ENCODE assay signal across 9 mouse cellular contexts in the genomic region with DNA sequence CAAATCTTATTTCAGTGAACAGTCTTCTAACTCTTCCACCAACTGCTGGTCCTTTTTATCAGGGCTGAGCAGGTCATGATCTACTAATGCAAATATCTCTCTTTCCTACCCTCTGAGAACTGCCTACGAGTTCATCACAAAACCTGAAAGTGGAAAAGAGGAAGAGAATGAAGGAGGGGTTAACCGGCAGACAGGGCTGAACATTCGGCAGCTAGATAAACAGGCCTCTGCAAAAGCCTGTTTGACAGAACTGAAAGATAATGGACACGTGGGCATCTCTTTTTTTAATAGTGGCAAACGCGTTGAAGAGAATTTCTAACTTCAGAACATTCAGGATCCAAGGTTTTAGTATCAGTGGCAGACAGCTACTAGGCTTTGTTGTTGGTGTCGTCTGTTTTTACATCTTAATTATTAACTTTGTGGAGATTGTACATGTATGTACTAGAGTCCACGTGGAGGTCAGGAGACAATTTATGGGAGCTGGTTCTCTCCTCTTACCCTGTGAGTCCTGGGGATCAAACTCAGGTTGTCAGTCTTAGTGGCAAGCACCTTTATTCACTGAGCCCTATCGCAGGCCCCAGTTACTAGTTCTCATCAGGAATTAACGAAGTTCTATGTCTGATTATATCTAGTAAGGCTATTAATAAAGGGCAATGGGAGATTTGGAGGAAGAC. TPM values are rescaled to one million over a fixed set of nuclear protein-coding genes. Genes with fewer than 3 reads are reported as not detected.
DNase-seq lines count a peak whose midpoint lies in the region; ATAC-seq and TF ChIP-seq lines count a peak whose summit lies in the region.
"Had no signal": no experiment of that assay in that cellular context is flagged by ENCODE, and none has a peak within 500 bp of the region (broad histone marks: within the 10 kb centered on the region; RNA-seq: fewer than 3 reads in every experiment).

No protein-coding gene starts in this region.

- 84% methylated on average over 10 of the region's 10 CpGs for WGBS in forebrain, embryonic 16.5 days
- 17% methylated on average over 10 of the region's 10 CpGs for WGBS in macrophage (ENCODE audit: missing documents)
- 52% methylated on average over 10 of the region's 10 CpGs for WGBS in lung, postnatal 0 days

- TF ChIP-seq EP300 in lung, postnatal 0 days (IDR thresholded peaks at IDR 0.05), result no peak

- no peak overlapping the region for H3K9ac ChIP-seq in forebrain, embryonic 16.5 days (replicated peaks; ENCODE audit: low read depth, low read length)
- no peak overlapping the region for H3K9ac ChIP-seq in lung, postnatal 0 days (replicated peaks; ENCODE audit: low read depth)

- peaks cover 71% of the 10 kb centered on the region for H3K79me2 ChIP-seq in macrophage (ENCODE audit: inconsistent target)

- H3K36me3 ChIP-seq in forebrain, embryonic 16.5 days (ENCODE audit: control insufficient read depth, insufficient read depth), result no peaks in the 10 kb centered on the region
- H3K36me3 ChIP-seq in macrophage (ENCODE audit: inconsistent target), result no peaks in the 10 kb centered on the region
- H3K36me3 ChIP-seq in lung, postnatal 0 days (ENCODE audit: insufficient read depth, low read length), result no peaks in the 10 kb centered on the region

- ATAC-seq in forebrain, embryonic 16.5 days, result no peak
- no peak for ATAC-seq in lung, postnatal 0 days

- H3K4me1 ChIP-seq in forebrain, embryonic 16.5 days (replicated peaks; ENCODE audit: control insufficient read depth, insufficient read depth, low read length), result peaks cover 13% of the 10 kb centered on the region
- H3K4me1 ChIP-seq in lung, postnatal 0 days (ENCODE audit: insufficient read depth, low read depth, low read length), result 0 out of 2 replicates have a peak, but pooled peaks cover 4% of the 10 kb centered on the region

- no peak for TF ChIP-seq CTCF in lung, postnatal 0 days (IDR thresholded peaks at IDR 0.05)

- H3K4me3 ChIP-seq in forebrain, embryonic 16.5 days (replicated peaks; ENCODE audit: low read length), result no peak overlapping the region
- no peak overlapping the region; the same call in 1 of the 2 replicates for H3K4me3 ChIP-seq in macrophage (ENCODE audit: inconsistent target)
- no peak overlapping the region for H3K4me3 ChIP-seq in lung, postnatal 0 days (ENCODE audit: low read depth, low read length)

- peak; percentile 59 for DNase-seq in heart, adult 11 months
- no peak for DNase-seq in heart, postnatal 10 days
- DNase-seq in A20 (ENCODE audit: low read depth, low spot score), result peak; percentile 90
- DNase-seq in thymus, postnatal 25 days, result no peak
- DNase-seq in right cerebral cortex, postnatal 10 days (ENCODE audit: low spot score in 2 of 2), result no peak
- no peak for DNase-seq in lung, postnatal 0 days (ENCODE audit: low spot score)
- DNase-seq: thymus, postnatal 14 days had no signal

- H3K27ac ChIP-seq in forebrain, embryonic 16.5 days (ENCODE audit: low read length), result no peak overlapping the region
- H3K27ac ChIP-seq in macrophage, result peak overlapping the region; percentile 46
- H3K27ac ChIP-seq in lung, postnatal 0 days (ENCODE audit: low read length), result no peak overlapping the region

- H3K27me3 ChIP-seq in forebrain, embryonic 16.5 days (replicated peaks; ENCODE audit: control insufficient read depth, insufficient read depth, low read length), result no peaks in the 10 kb centered on the region
- H3K27me3 ChIP-seq in lung, postnatal 0 days (replicated peaks; ENCODE audit: insufficient read depth, low read length), result no peaks in the 10 kb centered on the region

- intact Hi-C loops in heart, postnatal 10 days (cut with DNase I), result no loop called here

- no peaks in the 10 kb centered on the region for H3K9me3 ChIP-seq in forebrain, embryonic 16.5 days (ENCODE audit: control insufficient read depth, low read length)
- H3K9me3 ChIP-seq in lung, postnatal 0 days (ENCODE audit: low read length), result no peaks in the 10 kb centered on the region

- peak overlapping the region; percentile 18; the same call in 1 of the 2 replicates for H3K4me2 ChIP-seq in forebrain, embryonic 16.5 days (ENCODE audit: low read length)
- no peak overlapping the region; the same call in 1 of the 2 replicates for H3K4me2 ChIP-seq in lung, postnatal 0 days (replicated peaks; ENCODE audit: low read depth, low read length)

RNA-seq across cellular contexts. Expression of a gene that starts 2.3 kb away (rescaled TPM):
- total RNA-seq in heart, postnatal 10 days (2021), result 10 to 100 TPM; 29.9 to 32.8 TPM
- polyA plus RNA-seq in forebrain, embryonic 16.5 days (2015; fragmentation: Nextera tagmentation; extraction: Ambion mirVana), result 34.4 and 36.8 TPM in 2 replicates
- total RNA-seq in macrophage (2018; cell fraction: chromatin; rRNA removed), result 100 to 1,000 TPM in 3 of 26 experiments, 10 to 100 TPM in 23; 27.4 to 135 (median 65.5) TPM
- 100 to 1,000 TPM in 10 of 26 experiments, 10 to 100 TPM in 16; 68.1 to 129 (median 92.1) TPM for total RNA-seq in macrophage (2018; cell fraction: cytosol; rRNA removed)
- 100 to 1,000 TPM in 1 of 26 experiments, 10 to 100 TPM in 25; 49.3 to 106 (median 71.6) TPM for total RNA-seq in macrophage (2018; cell fraction: nucleus; rRNA removed)
- 87.2 to 154 TPM (median 91.9 TPM) in 3 replicates for polyA plus RNA-seq in macrophage (2018)
- 10.8 and 12.4 TPM in 2 replicates for polyA plus RNA-seq in lung, postnatal 0 days (2015; fragmentation: Nextera tagmentation; extraction: Ambion mirVana)

RNA-seq across cellular contexts. Expression of a gene that starts 24.5 kb away (rescaled TPM):
- 1 to 10 TPM; 1.1 to 1.2 TPM for total RNA-seq in heart, postnatal 10 days (2021)
- 4.6 and 5.5 TPM in 2 replicates for polyA plus RNA-seq in forebrain, embryonic 16.5 days (2015; fragmentation: Nextera tagmentation; extraction: Ambion mirVana)
- under 1 TPM in 2 of 26 experiments, not detected in 24; 0.16 to 0.35 TPM for total RNA-seq in macrophage (2018; cell fraction: chromatin; rRNA removed)
- under 1 TPM in 2 of 26 experiments, not detected in 24; 0.14 to 0.17 TPM for total RNA-seq in macrophage (2018; cell fraction: cytosol; rRNA removed)
- total RNA-seq in macrophage (2018; cell fraction: nucleus; rRNA removed), result not detected
- 0.04 TPM in 1 of 3 replicates, not detected in the others for polyA plus RNA-seq in macrophage (2018)
- polyA plus RNA-seq in lung, postnatal 0 days (2015; fragmentation: Nextera tagmentation; extraction: Ambion mirVana), result 1.6 and 1.8 TPM in 2 replicates

Comparison
In these comparisons a context has a peak if more than half of its experiments do, and no peak if none do; other contexts are left out.
1. DNase-seq: peak in heart, adult 11 months (single experiment) and A20 (single experiment); none in heart, postnatal 10 days (0 of 2), thymus, postnatal 25 days (single experiment), right cerebral cortex, postnatal 10 days (0 of 2) and lung, postnatal 0 days (single experiment).